Mouse (Mus musculus) heart, embryonic 13.5 days (tissue): Measurements from ENCODE around the gene Klf2. TPM values are rescaled to one million over a fixed set of nuclear protein-coding genes. Genes with fewer than 3 reads are reported as not detected.

Experiments
- ATAC-seq: fragments of 200-750 bp; cut with Nextera tagmentation; 2 replicates; pipeline ENCODE4 v1.8.0; 2017; ENCODE audit warnings: moderate TSS enrichment; ENCODE audit not compliant: insufficient number of reproducible peaks, low FRiP score, low TSS enrichment; ENCODE audit errors: extremely low read depth
- H3K27ac ChIP-seq: fragments of 300-500 bp; sonication (generic); replicated peaks from 2 replicates; pipeline ENCODE4 v1.5.1; 2015; ENCODE audit warnings: moderate library complexity, mild to moderate bottlenecking, inconsistent platforms
- H3K27me3 ChIP-seq: fragments of 300-500 bp; sonication (generic); replicated peaks from 2 replicates; pipeline ENCODE4 v1.6.1; 2015; ENCODE audit warnings: mild to moderate bottlenecking, inconsistent platforms
- H3K36me3 ChIP-seq: fragments of 300-500 bp; sonication (generic); 2 replicates; pipeline ENCODE4 v1.6.1; 2015; ENCODE audit warnings: mild to moderate bottlenecking, inconsistent platforms
- H3K4me1 ChIP-seq: fragments of 300-500 bp; sonication (generic); 2 replicates; pipeline ENCODE4 v1.6.1; 2015; ENCODE audit warnings: inconsistent platforms
- H3K4me2 ChIP-seq: fragments of 300-500 bp; sonication (generic); 2 replicates; pipeline ENCODE4 v1.6.1; 2015; ENCODE audit warnings: inconsistent platforms, mild to moderate bottlenecking, moderate library complexity
- H3K4me3 ChIP-seq: fragments of 300-500 bp; sonication (generic); 2 replicates; pipeline ENCODE4 v1.5.1; 2015; ENCODE audit warnings: moderate library complexity, mild to moderate bottlenecking, inconsistent platforms
- H3K9ac ChIP-seq: fragments of 300-500 bp; sonication (generic); 2 replicates; pipeline ENCODE4 v1.6.1; 2015; ENCODE audit warnings: inconsistent platforms, mild to moderate bottlenecking, moderate library complexity
- H3K9me3 ChIP-seq: fragments of 300-500 bp; sonication (generic); 2 replicates; pipeline ENCODE4 v1.6.1; 2016; ENCODE audit warnings: inconsistent platforms
- WGBS: fragments of 180-500 bp; shearing (Covaris S2); methylation state at CpG from one replicate; pipeline ENCODE4 v1.1.7; 2015; ENCODE audit warnings: mixed read lengths; 5-methylcytosine and 5-hydroxymethylcytosine counted together
- polyA plus RNA-seq: library from polyadenylated mRNA; unstranded; fragments of >200 nt; fragmentation: Nextera tagmentation; extraction: Ambion mirVana; gene quantifications from 2 replicates; pipeline ENCODE4 v1.2.1, GENCODE M21; 2015

Gene Klf2
- polyA plus RNA-seq, 1 experiment from 2014 or later = 15.1 TPM

DNA sequence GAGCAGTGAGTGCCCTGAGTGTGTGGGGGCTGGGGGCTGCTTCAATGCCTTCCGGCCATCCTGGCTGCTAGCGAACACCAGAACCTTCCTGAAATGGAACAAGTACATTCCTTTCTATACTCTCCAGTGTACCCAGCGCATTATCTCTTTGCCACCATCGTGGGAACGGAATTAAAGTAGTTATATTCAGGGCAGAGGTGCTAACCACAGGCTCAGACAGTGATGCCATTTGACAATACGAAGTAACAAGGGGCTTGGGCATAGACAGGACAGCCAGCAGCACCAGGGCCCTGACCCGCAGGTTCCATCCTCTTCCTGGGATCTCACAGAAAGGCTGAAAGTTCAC lies 34.8 kb downstream of the Klf2 start:
- Histone ChIP-seq H3K4me1 (peaks cover 50% of the 10 kb centered on the region), H3K4me3 (no peak overlapping the region), H3K9me3 (no peaks in the 10 kb centered on the region), H3K27me3 (no peaks in the 10 kb centered on the region), H3K4me2 (no peak overlapping the region), H3K36me3 (peaks cover 65% of the 10 kb centered on the region), H3K9ac (peak overlapping the region; percentile 48), H3K27ac (peak overlapping the region; percentile 66)
- WGBS = 44% methylated on average over 7 of the region's 7 CpGs
- ATAC-seq = no peak

GRCm38 (mm10) chr8:72354272-72354671 lies 35.4 kb downstream of the Klf2 start:
- Histone ChIP-seq H3K27me3 (no peaks in the 10 kb centered on the region), H3K4me2 (no peak overlapping the region), H3K9me3 (no peaks in the 10 kb centered on the region), H3K4me1 (peaks cover 45% of the 10 kb centered on the region), H3K36me3 (peaks cover 69% of the 10 kb centered on the region), H3K27ac (peak overlapping the region; percentile 66), H3K4me3 (no peak overlapping the region), H3K9ac (0 out of 2 replicates have a peak overlapping the region, but pooled peaks have one; percentile 48)
- ATAC-seq = no peak
- WGBS = 46% methylated on average over 11 of the region's 11 CpGs

DNA sequence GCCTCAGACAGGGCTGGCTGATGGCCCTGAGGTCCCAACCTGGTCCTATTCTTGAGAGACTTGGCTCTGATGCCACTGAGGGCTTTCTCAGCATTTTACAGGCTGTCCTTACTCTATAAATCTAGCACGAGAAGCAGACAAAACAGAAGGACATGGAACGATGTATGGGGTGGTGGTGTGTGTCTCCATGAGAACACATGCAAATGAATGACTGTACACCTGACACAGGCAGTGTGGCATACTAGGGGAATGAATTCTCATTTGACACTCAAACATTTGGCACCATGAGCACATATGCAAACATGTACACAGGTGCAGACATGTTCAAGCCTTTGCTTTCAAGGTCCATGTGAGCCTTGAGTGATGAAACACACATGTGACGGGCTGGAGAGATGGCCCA lies 37.8 kb downstream of the Klf2 start:
- peaks cover 80% of the 10 kb centered on the region for H3K36me3 ChIP-seq
- H3K4me2 ChIP-seq = no peak overlapping the region
- no peaks in the 10 kb centered on the region for H3K9me3 ChIP-seq
- H3K4me1 ChIP-seq = peaks cover 39% of the 10 kb centered on the region
- H3K27ac ChIP-seq = no peak overlapping the region
- no peak overlapping the region for H3K4me3 ChIP-seq
- no peak for ATAC-seq
- 87% methylated on average over 3 of the region's 3 CpGs for WGBS
- H3K9ac ChIP-seq = no peak overlapping the region
- no peaks in the 10 kb centered on the region for H3K27me3 ChIP-seq

- Histone ChIP-seq H3K27ac (no peak overlapping the region), H3K9ac (no peak overlapping the region), H3K9me3 (no peaks in the 10 kb centered on the region), H3K4me1 (peaks cover 9% of the 10 kb centered on the region), H3K36me3 (peaks cover 97% of the 10 kb centered on the region), H3K27me3 (no peaks in the 10 kb centered on the region), H3K4me3 (no peak overlapping the region), H3K4me2 (no peak overlapping the region)
- ATAC-seq = no peak
Observed at GRCm38 (mm10) chr8:72360162-72360561, 41.3 kb downstream of the Klf2 start.

DNA sequence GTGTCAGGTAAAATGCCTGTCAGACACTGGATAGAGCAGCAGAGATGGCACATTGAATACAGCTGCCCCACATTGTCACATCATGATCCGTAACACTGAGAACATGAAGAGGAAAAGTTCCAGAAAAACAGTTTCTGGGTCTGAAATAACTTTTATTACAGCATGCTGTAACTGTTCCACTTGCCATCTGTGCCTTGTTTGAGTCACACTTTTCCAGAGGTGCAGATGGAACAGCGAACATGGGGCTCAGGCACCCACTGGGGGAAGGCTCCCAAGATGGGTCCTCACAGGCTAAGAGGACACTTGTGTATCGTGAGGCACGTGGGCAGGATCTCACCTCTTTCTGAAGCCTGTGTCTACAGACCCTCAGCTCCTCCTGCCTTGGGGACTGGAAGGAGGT lies 43.9 kb downstream of the Klf2 start:
- Histone ChIP-seq H3K27ac (no peak overlapping the region), H3K9me3 (no peaks in the 10 kb centered on the region), H3K9ac (no peak overlapping the region), H3K36me3 (peaks cover 97% of the 10 kb centered on the region), H3K4me3 (no peak overlapping the region), H3K4me1 (peaks cover 7% of the 10 kb centered on the region), H3K4me2 (no peak overlapping the region), H3K27me3 (no peaks in the 10 kb centered on the region)
- ATAC-seq = no peak
- 87% methylated on average over 4 of the region's 4 CpGs for WGBS

- Histone ChIP-seq H3K27ac (no peak overlapping the region), H3K4me3 (no peak overlapping the region), H3K36me3 (peaks cover 97% of the 10 kb centered on the region), H3K27me3 (no peaks in the 10 kb centered on the region), H3K4me1 (peaks cover 7% of the 10 kb centered on the region), H3K9me3 (no peaks in the 10 kb centered on the region), H3K9ac (no peak overlapping the region), H3K4me2 (no peak overlapping the region)
- ATAC-seq = no peak
- 78% methylated on average over 7 of the region's 7 CpGs for WGBS
Observed at GRCm38 (mm10) chr8:72363457-72363856, 44.6 kb downstream of the Klf2 start.

GRCm38 (mm10) chr8:72365016-72365415 lies 46.2 kb downstream of the Klf2 start:
- H3K4me3 ChIP-seq = no peak overlapping the region
- H3K4me1 ChIP-seq = peaks cover 7% of the 10 kb centered on the region
- H3K36me3 ChIP-seq = peaks cover 97% of the 10 kb centered on the region
- H3K9me3 ChIP-seq = no peaks in the 10 kb centered on the region
- H3K27ac ChIP-seq = peak overlapping the region; percentile 28; the same call in 1 of the 2 replicates
- H3K9ac ChIP-seq = no peak overlapping the region
- no peaks in the 10 kb centered on the region for H3K27me3 ChIP-seq
- 89% methylated on average over 2 of the region's 2 CpGs for WGBS
- no peak overlapping the region for H3K4me2 ChIP-seq
- ATAC-seq = no peak

DNA sequence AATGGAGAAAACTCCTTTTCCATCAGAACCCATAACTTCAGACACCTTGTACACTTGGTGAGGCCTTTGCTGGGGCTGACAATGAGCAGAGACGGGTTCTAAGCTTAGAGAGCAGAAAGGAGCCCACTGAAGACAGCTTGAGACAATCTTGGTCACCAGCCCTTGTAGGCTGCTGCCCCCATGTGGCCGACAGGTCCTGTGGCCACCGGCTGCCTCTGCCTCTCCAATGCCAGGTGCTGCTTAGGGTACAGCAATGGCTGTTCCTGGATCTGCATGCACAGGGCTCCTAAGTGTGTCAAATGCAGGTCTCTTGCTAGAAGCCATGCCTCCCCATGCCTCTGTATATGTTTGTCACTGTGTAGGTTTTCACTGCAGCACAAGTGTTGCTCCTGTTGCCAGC lies 47.0 kb downstream of the Klf2 start:
- H3K27me3 ChIP-seq = no peaks in the 10 kb centered on the region
- H3K4me2 ChIP-seq = no peak overlapping the region
- H3K27ac ChIP-seq = peak overlapping the region; percentile 28; the same call in 1 of the 2 replicates
- H3K36me3 ChIP-seq = peaks cover 98% of the 10 kb centered on the region
- peak; percentile 7; the same call in 1 of the 2 replicates for ATAC-seq
- H3K4me1 ChIP-seq = peaks cover 7% of the 10 kb centered on the region
- H3K9ac ChIP-seq = peak overlapping the region; percentile 14; the same call in 1 of the 2 replicates
- no peaks in the 10 kb centered on the region for H3K9me3 ChIP-seq
- H3K4me3 ChIP-seq = no peak overlapping the region
- 22% methylated on average over 3 of the region's 3 CpGs for WGBS

DNA sequence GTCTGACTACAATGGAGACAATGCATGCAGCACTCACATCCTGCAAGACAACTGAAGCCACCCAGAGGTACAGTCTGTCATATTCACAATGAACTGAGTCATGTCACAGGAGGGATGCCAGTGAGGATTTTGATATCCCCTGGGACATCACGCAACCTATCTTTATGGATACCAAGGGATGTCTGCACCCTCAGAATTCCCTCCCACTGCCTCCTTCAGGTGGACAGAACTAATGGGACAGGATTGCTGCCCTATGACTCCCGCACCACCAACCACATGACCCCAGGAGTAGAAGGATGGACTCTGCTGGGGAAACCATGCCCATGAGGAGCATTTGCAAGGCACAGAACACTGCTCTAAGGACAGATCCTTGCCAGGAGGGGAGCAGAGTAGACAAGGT lies 47.6 kb downstream of the Klf2 start:
- no peak overlapping the region for H3K4me3 ChIP-seq
- H3K4me2 ChIP-seq = no peak overlapping the region
- no peak for ATAC-seq
- H3K36me3 ChIP-seq = peaks cover 100% of the 10 kb centered on the region
- no peaks in the 10 kb centered on the region for H3K9me3 ChIP-seq
- peaks cover 7% of the 10 kb centered on the region for H3K4me1 ChIP-seq
- H3K9ac ChIP-seq = no peak overlapping the region
- no peak overlapping the region for H3K27ac ChIP-seq
- WGBS = 93% methylated on average over 2 of the region's 2 CpGs
- H3K27me3 ChIP-seq = no peaks in the 10 kb centered on the region

Other genes starting within 250 kb of the Klf2 start
- gene Olfr373, start 235.9 kb upstream of the Klf2 start, polyA plus RNA-seq = not detected in 2 replicates
- gene Olfr374, start 212.0 kb upstream of the Klf2 start, polyA plus RNA-seq = 0.04 and 0.20 TPM in 2 replicates
- 358 and 365 TPM in 2 replicates for gene Tpm4, start 184.1 kb upstream of the Klf2 start, polyA plus RNA-seq
- 77.6 and 77.7 TPM in 2 replicates for gene Rab8a, start 157.8 kb upstream of the Klf2 start, polyA plus RNA-seq
- 0.08 and 0.17 TPM in 2 replicates for gene Hsh2d, start 129.4 kb upstream of the Klf2 start, polyA plus RNA-seq
- gene Cib3, start 106.2 kb upstream of the Klf2 start, polyA plus RNA-seq = not detected in 2 replicates
- gene Gm11034, start 105.4 kb upstream of the Klf2 start, polyA plus RNA-seq = not detected in 2 replicates
- 41.6 and 43.9 TPM in 2 replicates for gene Fam32a, start 99.3 kb upstream of the Klf2 start, polyA plus RNA-seq
- 107 and 116 TPM in 2 replicates for gene Ap1m1, start 79.0 kb upstream of the Klf2 start, polyA plus RNA-seq
- gene Gm10282, start 13.8 kb upstream of the Klf2 start, polyA plus RNA-seq = 15.9 and 19.4 TPM in 2 replicates
- 37.4 and 38.2 TPM in 2 replicates for gene Eps15l1, start 102.4 kb downstream of the Klf2 start, polyA plus RNA-seq
- gene Calr3, start 124.8 kb downstream of the Klf2 start, polyA plus RNA-seq = 1.1 and 1.2 TPM in 2 replicates
- 8.8 and 9.4 TPM in 2 replicates for gene 1700030K09Rik, start 124.8 kb downstream of the Klf2 start, polyA plus RNA-seq
- gene Cherp, start 156.2 kb downstream of the Klf2 start, polyA plus RNA-seq = 40.1 and 45.6 TPM in 2 replicates
- 11.9 and 12.4 TPM in 2 replicates for gene Slc35e1, start 173.6 kb downstream of the Klf2 start, polyA plus RNA-seq
- gene Med26, start 229.2 kb downstream of the Klf2 start, polyA plus RNA-seq = 9.1 and 9.3 TPM in 2 replicates